Mouse (Mus musculus): Measurements from ENCODE around the gene Stim1. TPM values are rescaled to one million over a fixed set of nuclear protein-coding genes. Genes with fewer than 3 reads are reported as not detected.

Gene Stim1
- polyA plus RNA-seq, 1 experiment: 37.0 TPM

DNA sequence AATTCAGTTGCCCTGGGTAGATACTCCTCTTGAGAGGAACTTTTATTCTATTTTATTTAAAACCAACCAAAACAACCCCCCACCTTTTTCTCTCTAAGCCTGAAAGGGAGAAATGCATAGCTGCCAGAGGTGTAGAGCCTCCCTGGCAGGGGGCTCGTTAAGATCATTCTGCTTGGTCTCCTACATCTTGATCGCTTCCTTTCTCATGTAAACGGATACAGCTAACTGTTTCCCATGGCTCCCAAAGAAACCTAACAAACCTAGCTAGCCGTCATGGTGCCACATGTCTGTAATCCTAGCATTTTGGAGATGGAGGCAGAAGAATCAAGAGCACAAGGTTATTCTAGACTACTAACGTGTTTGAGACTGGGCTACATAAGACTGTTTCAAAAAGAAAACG lies 148.2 kb downstream of the Stim1 start:
- TF ChIP-seq TCF3 (IDR thresholded peaks at IDR 0.05; ENCODE audit: insufficient read length, low read depth): no peak
- TF ChIP-seq MYOD1 (IDR thresholded peaks at IDR 0.05; ENCODE audit: control insufficient read depth in 1 of 3, insufficient read length in 2 of 3, low read depth in 2 of 3): no peak
- no peak for TF ChIP-seq POLR2AphosphoS2 (IDR thresholded peaks at IDR 0.05; ENCODE audit: insufficient read length, low read depth)
- TF ChIP-seq TCF12 (IDR thresholded peaks at IDR 0.05; ENCODE audit: insufficient read depth, poor library complexity, severe bottlenecking): no peak
- TF ChIP-seq REST (IDR thresholded peaks at IDR 0.05; ENCODE audit: insufficient read depth, insufficient read length): no peak
- TF ChIP-seq POLR2A (IDR thresholded peaks at IDR 0.05; ENCODE audit: insufficient read length, low read depth): no peak
- TF ChIP-seq CEBPB (IDR thresholded peaks at IDR 0.05; ENCODE audit: insufficient read depth, poor library complexity, severe bottlenecking): no peak
- no peak for TF ChIP-seq MAX (IDR thresholded peaks at IDR 0.05; ENCODE audit: low read depth)
- TF ChIP-seq SRF (IDR thresholded peaks at IDR 0.05; ENCODE audit: control insufficient read depth, insufficient read length, low read depth): no peak
- no peak for TF ChIP-seq MYOG (IDR thresholded peaks at IDR 0.05; ENCODE audit: control insufficient read depth in 1 of 3, insufficient read depth in 1 of 3, insufficient read length in 2 of 3, low read depth in 2 of 3)
- no peak for TF ChIP-seq USF1 (IDR thresholded peaks at IDR 0.05; ENCODE audit: low read depth)
- no peak for TF ChIP-seq E2F4 (IDR thresholded peaks at IDR 0.05; ENCODE audit: insufficient read depth)
- H3K27me3 ChIP-seq (ENCODE audit: control insufficient read depth, insufficient read depth, insufficient read length): no peaks in the 10 kb centered on the region
- H3K79me2 ChIP-seq (ENCODE audit: control insufficient read depth, insufficient read depth): no peaks in the 10 kb centered on the region
- no peak overlapping the region for H3K4me2 ChIP-seq (ENCODE audit: low read depth)
- H3K4me3 ChIP-seq: no peak overlapping the region
- H3ac ChIP-seq (ENCODE audit: control insufficient read depth, insufficient read length): no peak overlapping the region
- no peaks in the 10 kb centered on the region for H3K36me3 ChIP-seq (ENCODE audit: control insufficient read depth, insufficient read depth)

DNA sequence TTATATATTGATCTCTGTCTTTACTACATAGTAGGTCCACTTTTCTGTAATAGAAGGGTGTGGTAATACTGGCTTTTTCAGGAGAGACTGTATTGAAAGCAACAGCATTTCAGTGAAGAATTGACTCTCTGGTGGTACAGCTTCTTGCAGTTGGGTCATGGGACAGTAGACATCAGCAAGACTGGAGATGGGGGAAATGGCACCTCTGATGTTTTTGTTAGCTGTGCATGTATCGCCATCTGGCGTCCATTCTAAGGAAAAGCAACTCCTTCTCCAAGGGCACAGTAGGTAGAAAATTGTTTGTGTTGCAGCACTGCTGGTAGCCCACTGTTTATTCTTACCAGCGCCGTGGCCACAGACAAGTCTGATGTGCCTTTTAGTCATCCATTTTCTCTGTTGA lies 149.8 kb downstream of the Stim1 start:
- H3K27me3 ChIP-seq (ENCODE audit: control insufficient read depth, insufficient read depth, insufficient read length): no peaks in the 10 kb centered on the region
- H3ac ChIP-seq (ENCODE audit: control insufficient read depth, insufficient read length): no peak overlapping the region
- H3K79me2 ChIP-seq (ENCODE audit: control insufficient read depth, insufficient read depth): no peaks in the 10 kb centered on the region
- H3K4me2 ChIP-seq (ENCODE audit: low read depth): no peak overlapping the region
- no peak overlapping the region for H3K4me3 ChIP-seq
- TF ChIP-seq SRF (IDR thresholded peaks at IDR 0.05; ENCODE audit: control insufficient read depth, insufficient read length, low read depth) (no peak), MYOG (IDR thresholded peaks at IDR 0.05; ENCODE audit: control insufficient read depth in 1 of 3, insufficient read depth in 1 of 3, insufficient read length in 2 of 3, low read depth in 2 of 3) (no peak), MYOD1 (IDR thresholded peaks at IDR 0.05; ENCODE audit: control insufficient read depth in 1 of 3, insufficient read length in 2 of 3, low read depth in 2 of 3) (no peak), POLR2AphosphoS2 (IDR thresholded peaks at IDR 0.05; ENCODE audit: insufficient read length, low read depth) (no peak), E2F4 (IDR thresholded peaks at IDR 0.05; ENCODE audit: insufficient read depth) (no peak), POLR2A (IDR thresholded peaks at IDR 0.05; ENCODE audit: insufficient read length, low read depth) (no peak), TCF3 (IDR thresholded peaks at IDR 0.05; ENCODE audit: insufficient read length, low read depth) (no peak), CEBPB (IDR thresholded peaks at IDR 0.05; ENCODE audit: insufficient read depth, poor library complexity, severe bottlenecking) (no peak), USF1 (IDR thresholded peaks at IDR 0.05; ENCODE audit: low read depth) (no peak), MAX (IDR thresholded peaks at IDR 0.05; ENCODE audit: low read depth) (no peak), REST (IDR thresholded peaks at IDR 0.05; ENCODE audit: insufficient read depth, insufficient read length) (no peak), TCF12 (IDR thresholded peaks at IDR 0.05; ENCODE audit: insufficient read depth, poor library complexity, severe bottlenecking) (no peak)
- no peaks in the 10 kb centered on the region for H3K36me3 ChIP-seq (ENCODE audit: control insufficient read depth, insufficient read depth)

GRCm38 (mm10) chr7:102422036-102422435 lies 154.4 kb downstream of the Stim1 start:
- Histone ChIP-seq H3K79me2 (ENCODE audit: control insufficient read depth, insufficient read depth) (no peaks in the 10 kb centered on the region), H3K36me3 (ENCODE audit: control insufficient read depth, insufficient read depth) (no peaks in the 10 kb centered on the region), H3K4me3 (no peak overlapping the region), H3ac (ENCODE audit: control insufficient read depth, insufficient read length) (no peak overlapping the region), H3K27me3 (ENCODE audit: control insufficient read depth, insufficient read depth, insufficient read length) (no peaks in the 10 kb centered on the region), H3K4me2 (ENCODE audit: low read depth) (no peak overlapping the region)
- TF ChIP-seq TCF12 (IDR thresholded peaks at IDR 0.05; ENCODE audit: insufficient read depth, poor library complexity, severe bottlenecking) (no peak), USF1 (IDR thresholded peaks at IDR 0.05; ENCODE audit: low read depth) (no peak), MAX (IDR thresholded peaks at IDR 0.05; ENCODE audit: low read depth) (no peak), E2F4 (IDR thresholded peaks at IDR 0.05; ENCODE audit: insufficient read depth) (no peak), SRF (IDR thresholded peaks at IDR 0.05; ENCODE audit: control insufficient read depth, insufficient read length, low read depth) (no peak), MYOG (IDR thresholded peaks at IDR 0.05; ENCODE audit: control insufficient read depth in 1 of 3, insufficient read depth in 1 of 3, insufficient read length in 2 of 3, low read depth in 2 of 3) (no peak), CEBPB (IDR thresholded peaks at IDR 0.05; ENCODE audit: insufficient read depth, poor library complexity, severe bottlenecking) (no peak), POLR2A (IDR thresholded peaks at IDR 0.05; ENCODE audit: insufficient read length, low read depth) (no peak), POLR2AphosphoS2 (IDR thresholded peaks at IDR 0.05; ENCODE audit: insufficient read length, low read depth) (no peak), REST (IDR thresholded peaks at IDR 0.05; ENCODE audit: insufficient read depth, insufficient read length) (no peak), MYOD1 (IDR thresholded peaks at IDR 0.05; ENCODE audit: control insufficient read depth in 1 of 3, insufficient read length in 2 of 3, low read depth in 2 of 3) (no peak), TCF3 (IDR thresholded peaks at IDR 0.05; ENCODE audit: insufficient read length, low read depth) (no peak)

DNA sequence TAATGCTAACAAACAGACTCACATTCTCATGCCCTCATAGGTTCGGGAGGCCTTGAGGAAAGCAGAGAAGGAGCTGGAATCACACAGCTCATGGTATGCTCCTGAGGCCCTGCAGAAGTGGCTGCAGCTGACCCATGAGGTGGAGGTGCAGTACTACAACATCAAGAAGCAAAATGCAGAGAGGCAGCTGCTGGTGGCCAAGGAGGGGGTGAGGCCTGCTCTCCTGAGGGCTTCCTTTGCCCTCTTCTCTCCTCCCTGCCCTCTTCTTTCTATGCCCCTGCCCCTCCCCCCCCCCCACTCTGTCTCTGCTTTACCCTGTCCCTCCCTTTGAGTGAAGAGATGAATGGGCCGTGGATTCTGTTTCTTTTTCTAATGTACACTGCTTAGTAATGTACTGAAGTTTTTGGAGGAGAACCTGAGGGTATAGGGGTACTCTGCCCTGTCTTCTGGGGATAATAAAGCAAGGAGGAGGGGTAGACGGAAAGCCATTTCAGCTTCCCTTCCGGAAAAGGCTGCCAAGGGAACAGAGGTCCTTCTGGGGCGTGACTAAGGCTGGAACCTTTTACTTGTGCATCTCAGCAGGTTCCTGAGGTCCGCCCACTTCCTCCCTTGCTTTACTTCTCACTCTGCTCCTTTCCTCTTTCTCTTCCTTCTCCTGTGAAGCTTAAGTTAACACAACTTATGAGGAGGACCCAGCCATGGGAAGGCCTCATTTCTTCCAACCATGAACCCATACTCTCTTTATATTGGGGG lies 158.5 kb downstream of the Stim1 start:
- H3K4me3 ChIP-seq: no peak overlapping the region
- no peaks in the 10 kb centered on the region for H3K27me3 ChIP-seq (ENCODE audit: control insufficient read depth, insufficient read depth, insufficient read length)
- no peaks in the 10 kb centered on the region for H3K79me2 ChIP-seq (ENCODE audit: control insufficient read depth, insufficient read depth)
- no peak for TF ChIP-seq USF1 (IDR thresholded peaks at IDR 0.05; ENCODE audit: low read depth)
- no peak for TF ChIP-seq TCF3 (IDR thresholded peaks at IDR 0.05; ENCODE audit: insufficient read length, low read depth)
- TF ChIP-seq E2F4 (IDR thresholded peaks at IDR 0.05; ENCODE audit: insufficient read depth): no peak
- TF ChIP-seq CEBPB (IDR thresholded peaks at IDR 0.05; ENCODE audit: insufficient read depth, poor library complexity, severe bottlenecking): no peak
- TF ChIP-seq MAX (IDR thresholded peaks at IDR 0.05; ENCODE audit: low read depth): no peak
- no peak for TF ChIP-seq POLR2AphosphoS2 (IDR thresholded peaks at IDR 0.05; ENCODE audit: insufficient read length, low read depth)
- H3K36me3 ChIP-seq (ENCODE audit: control insufficient read depth, insufficient read depth): no peaks in the 10 kb centered on the region
- no peak overlapping the region for H3ac ChIP-seq (ENCODE audit: control insufficient read depth, insufficient read length)
- no peak overlapping the region for H3K4me2 ChIP-seq (ENCODE audit: low read depth)

Data from myocyte (in vitro differentiated cells).